Mouse (Mus musculus) CH12.LX (cell line): ENCODE data around the gene Snx11.

Source experiments
- BHLHE40 ChIP-seq: IDR thresholded peaks from 2 replicates; pipeline ENCODE4 v1.6.1; 2011; ENCODE audit warnings: mild to moderate bottlenecking, low read depth, low read length, improper control_type of control experiment
- CTCF ChIP-seq, 2 experiments: IDR thresholded peaks in 1 of 2; conservative IDR thresholded peaks in 1 of 2; 2 replicates each; pipeline ENCODE4 v1.5.1; 2011 to 2012; ENCODE audit warnings: low read depth in 2 of 2, low read length in 2 of 2, improper control_type of control experiment in 1 of 2, inconsistent platforms in 1 of 2, mild to moderate bottlenecking in 1 of 2, moderate library complexity in 1 of 2
- NELFE ChIP-seq: IDR thresholded peaks from 2 replicates; pipeline ENCODE4 v1.6.1; 2011; ENCODE audit warnings: low read depth, low read length, improper control_type of control experiment
- POLR2A ChIP-seq: IDR thresholded peaks from 2 replicates; pipeline ENCODE4 v1.6.1; 2011; ENCODE audit warnings: low read depth, mild to moderate bottlenecking, improper control_type of control experiment, low read length
- RAD21 ChIP-seq: IDR thresholded peaks from 2 replicates; pipeline ENCODE4 v1.6.1; 2011; ENCODE audit warnings: low read depth, mild to moderate bottlenecking, low read length, improper control_type of control experiment, moderate library complexity
- RCOR1 ChIP-seq: conservative IDR thresholded peaks from 2 replicates; pipeline ENCODE4 v1.6.1; 2012; ENCODE audit warnings: low read depth, mild to moderate bottlenecking, inconsistent platforms, low read length, improper control_type of control experiment
- TBP ChIP-seq: conservative IDR thresholded peaks from 2 replicates; pipeline ENCODE4 v1.6.1; 2011; ENCODE audit warnings: low read depth, low read length, improper control_type of control experiment
- UBTF ChIP-seq: IDR thresholded peaks from 2 replicates; pipeline ENCODE4 v1.6.1; 2012; ENCODE audit warnings: low read depth, mild to moderate bottlenecking, inconsistent platforms, low read length, improper control_type of control experiment, moderate library complexity
- USF1 ChIP-seq: IDR thresholded peaks from 2 replicates; pipeline ENCODE4 v1.6.1; 2014; ENCODE audit warnings: low read depth, mild to moderate bottlenecking, inconsistent platforms, low read length, improper control_type of control experiment

DNA sequence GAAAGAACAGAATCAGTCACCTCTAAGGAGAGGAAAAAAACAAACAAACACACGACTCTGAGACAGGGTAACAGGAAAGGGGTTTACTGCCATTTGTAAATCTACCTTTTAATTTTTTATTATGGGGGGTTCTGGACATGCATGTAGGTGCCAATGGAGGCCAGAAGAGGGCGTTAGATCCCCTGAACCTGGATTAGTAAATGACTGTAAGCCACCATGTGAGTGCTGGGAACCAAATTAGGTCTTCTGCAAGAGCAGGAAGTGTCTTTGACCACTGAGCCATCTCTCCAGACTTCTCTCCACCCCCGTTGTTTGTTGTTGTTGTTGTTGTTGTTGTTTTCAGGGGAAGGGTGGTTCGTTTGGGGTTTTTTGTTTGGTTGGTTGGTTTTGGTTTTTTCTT is 19.9 kb downstream of the Snx11 start:
- TF ChIP-seq POLR2A (no peak), UBTF (no peak), RAD21 (no peak), CTCF (conservative IDR thresholded peaks at IDR 0.05 in 1 of 2, IDR thresholded peaks at IDR 0.05 in 1 of 2; ENCODE audit: low read depth in 2 of 2, low read length in 2 of 2) (peak in 1 of 2 experiments; percentile 22; a peak in 2 of 4 replicates), BHLHE40 (no peak), RCOR1 (no peak), USF1 (no peak), TBP (no peak), NELFE (no peak)
